Mouse (Mus musculus): ENCODE results near the gene St6galnac3. TPM values are rescaled to one million over a fixed set of nuclear protein-coding genes. Genes with fewer than 3 reads are reported as not detected.

St6galnac3 gene
- total RNA-seq, 1 experiment from 2014 or later = 17.1 TPM

DNA sequence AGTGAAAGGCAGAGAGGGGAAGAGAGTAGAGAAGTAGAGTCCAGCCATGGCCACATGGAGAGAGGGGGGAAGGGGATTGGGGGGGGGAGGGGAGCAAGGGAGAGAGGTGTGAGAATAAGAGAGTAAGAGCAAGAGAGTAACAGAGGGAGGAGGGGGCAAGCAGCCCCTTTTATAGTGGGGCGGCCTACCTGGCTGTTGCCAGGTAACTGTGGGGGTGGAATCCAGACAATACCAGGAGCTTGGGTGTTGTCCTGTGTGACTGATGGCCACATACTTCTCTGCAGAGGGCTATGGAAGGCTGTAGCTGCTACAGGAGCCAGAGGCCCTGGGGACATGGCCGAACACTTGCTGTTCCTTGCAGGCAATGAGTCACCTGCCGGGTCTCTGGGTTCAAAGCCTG is 360.6 kb downstream of the St6galnac3 start:
- no peak for ATAC-seq (replicated peaks; ENCODE audit: insufficient number of reproducible peaks, low FRiP score, low TSS enrichment, poor library complexity, severe bottlenecking)

DNA sequence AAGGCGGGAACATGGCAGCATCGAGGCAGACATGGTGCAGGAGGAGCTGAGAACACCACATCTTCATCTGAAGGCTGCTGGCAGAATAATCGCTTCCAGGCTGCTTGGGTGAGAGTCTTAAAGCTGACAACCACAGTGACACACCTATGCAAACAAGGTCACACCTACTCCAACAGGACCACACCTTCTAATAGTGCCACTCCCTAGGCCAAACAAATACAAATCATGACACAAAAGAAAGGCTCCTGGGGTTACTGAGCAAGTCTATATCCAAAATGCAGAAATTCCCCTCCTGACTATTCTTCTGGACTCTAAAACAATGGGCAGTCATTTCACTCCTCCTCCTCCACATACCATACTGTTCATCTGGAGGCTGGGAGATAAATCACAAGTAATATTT is 365.0 kb downstream of the St6galnac3 start:
- no peak for ATAC-seq (replicated peaks; ENCODE audit: insufficient number of reproducible peaks, low FRiP score, low TSS enrichment, poor library complexity, severe bottlenecking)

DNA sequence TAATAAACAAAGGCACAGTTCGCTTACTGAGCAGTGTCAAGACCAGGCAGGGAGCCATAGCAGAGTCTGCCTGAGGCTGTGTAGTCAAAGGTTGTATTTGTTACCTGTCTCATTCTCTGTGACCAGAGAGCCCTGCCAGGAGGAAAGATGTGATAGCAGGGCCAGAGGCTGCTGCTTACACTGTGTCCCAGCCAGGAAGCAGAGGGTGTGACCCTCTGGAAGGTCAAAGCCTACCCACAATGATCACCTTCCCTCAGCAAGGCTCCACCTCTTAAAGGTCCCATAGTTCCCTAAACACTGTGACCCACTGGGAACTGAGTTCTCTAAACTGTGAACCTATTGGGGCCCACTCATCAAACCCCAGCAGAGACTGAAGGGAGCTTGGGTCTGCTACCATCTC is 368.9 kb downstream of the St6galnac3 start:
- ATAC-seq (replicated peaks; ENCODE audit: insufficient number of reproducible peaks, low FRiP score, low TSS enrichment, poor library complexity, severe bottlenecking) = no peak

DNA sequence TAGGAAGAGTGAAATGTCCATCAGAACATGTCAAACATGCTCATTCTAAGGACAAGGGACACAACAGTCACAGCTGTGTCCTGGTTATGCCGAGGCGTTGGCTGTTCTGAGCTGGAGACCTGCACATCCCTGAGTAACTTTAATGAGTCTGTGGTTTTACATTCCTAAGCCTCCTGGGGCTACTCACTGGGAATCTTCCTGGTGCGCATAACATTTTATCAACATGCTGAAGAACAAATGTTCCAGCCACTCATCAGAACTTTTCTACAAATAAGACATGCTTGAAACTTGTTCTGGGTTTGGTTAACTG is 370.0 kb downstream of the St6galnac3 start:
- ATAC-seq (replicated peaks; ENCODE audit: insufficient number of reproducible peaks, low FRiP score, low TSS enrichment, poor library complexity, severe bottlenecking) = no peak

DNA sequence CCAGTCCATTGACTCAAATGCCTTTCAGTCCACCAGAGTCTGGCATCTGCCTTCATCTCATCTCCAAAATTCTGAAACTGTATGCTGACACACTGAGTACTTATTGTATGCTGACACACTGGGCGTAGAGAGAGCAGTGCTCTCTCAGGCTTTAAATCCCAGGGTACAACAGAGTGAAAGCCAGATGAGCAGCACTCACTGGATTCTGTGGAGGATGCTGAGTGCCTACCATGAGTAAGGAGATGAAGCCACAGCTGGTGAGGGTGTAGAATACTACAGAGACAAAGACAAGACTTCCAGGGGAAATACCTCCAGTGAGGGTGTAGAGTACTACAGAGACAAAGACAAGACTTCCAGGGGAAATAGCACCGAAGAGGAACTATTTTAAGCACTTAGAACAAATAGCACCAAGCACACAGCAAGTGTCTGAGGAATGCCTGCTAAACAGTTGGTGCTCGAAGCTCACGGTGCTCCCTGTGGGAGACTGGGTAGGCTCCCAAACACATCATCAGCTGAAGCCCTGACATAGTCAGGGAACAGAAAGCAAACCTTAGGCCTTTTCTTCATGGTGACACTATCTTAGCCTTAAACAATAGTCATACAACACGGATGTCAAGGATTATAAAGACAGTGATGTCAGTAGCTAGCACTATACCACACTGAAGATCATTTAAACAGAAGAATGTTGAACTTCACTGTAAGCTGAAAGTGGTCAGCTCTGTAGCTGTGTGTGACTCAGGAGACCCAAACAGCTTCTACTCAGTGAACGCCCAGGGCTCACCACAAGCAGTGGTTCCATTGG is 370.6 kb downstream of the St6galnac3 start:
- no peak for ATAC-seq (replicated peaks; ENCODE audit: insufficient number of reproducible peaks, low FRiP score, low TSS enrichment, poor library complexity, severe bottlenecking)

DNA sequence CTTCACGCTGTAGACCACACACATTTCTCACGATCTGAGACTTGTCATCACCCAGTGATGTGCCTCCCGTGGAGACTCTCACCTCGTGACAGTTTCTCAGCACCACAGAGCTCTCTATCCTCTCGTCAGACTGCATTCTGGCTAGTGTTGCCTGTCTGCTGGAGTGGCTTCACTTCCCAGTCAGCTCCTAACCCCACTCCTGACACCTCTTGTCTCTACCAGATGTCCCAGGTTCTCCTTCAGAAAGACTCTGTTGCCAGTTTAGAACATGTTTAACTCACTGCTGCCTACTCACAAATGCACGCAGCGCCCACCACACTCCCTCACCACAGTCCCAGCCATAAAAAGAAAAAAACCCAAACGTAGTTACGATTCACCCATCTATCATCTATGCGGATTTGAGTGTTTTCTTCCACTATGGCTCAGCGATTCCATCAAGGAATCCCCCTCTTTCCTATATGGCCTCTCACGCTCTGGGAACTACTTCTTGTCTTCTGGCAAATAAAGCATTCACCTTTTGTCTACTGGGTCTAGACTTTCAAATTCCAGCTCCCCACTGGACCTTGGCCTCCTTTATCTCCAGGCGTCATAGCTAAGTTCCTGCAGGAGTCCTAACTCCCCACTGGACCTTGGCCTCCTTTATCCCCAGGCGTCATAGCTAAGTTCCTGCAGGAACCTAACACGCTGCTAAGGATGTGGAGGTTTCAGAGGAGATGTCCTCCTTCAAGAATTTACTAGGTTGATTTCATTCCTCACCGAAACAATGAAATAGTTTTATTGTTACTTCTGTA is 371.5 kb downstream of the St6galnac3 start:
- no peak for ATAC-seq (replicated peaks; ENCODE audit: insufficient number of reproducible peaks, low FRiP score, low TSS enrichment, poor library complexity, severe bottlenecking)

DNA sequence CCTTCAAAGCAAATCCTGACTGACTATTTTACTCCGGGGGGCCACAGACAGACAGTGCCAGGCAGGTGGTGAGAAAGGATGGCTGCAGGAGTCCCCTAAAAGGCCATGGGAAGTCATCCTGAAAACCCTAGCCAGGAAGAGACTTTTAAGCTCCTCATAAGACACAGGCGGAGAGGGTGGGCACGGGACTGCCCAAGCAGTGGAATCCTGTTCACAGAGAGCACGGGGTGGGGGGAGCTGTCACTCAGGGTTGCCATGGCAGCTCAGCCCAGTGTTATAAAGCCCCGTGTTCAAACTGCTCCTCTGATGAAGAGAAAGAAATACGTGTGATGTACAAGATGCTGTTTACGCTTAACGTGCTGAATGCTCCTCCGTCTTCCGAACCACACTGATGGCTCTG is 375.0 kb downstream of the St6galnac3 start:
- no peak for ATAC-seq (replicated peaks; ENCODE audit: insufficient number of reproducible peaks, low FRiP score, low TSS enrichment, poor library complexity, severe bottlenecking)

DNA sequence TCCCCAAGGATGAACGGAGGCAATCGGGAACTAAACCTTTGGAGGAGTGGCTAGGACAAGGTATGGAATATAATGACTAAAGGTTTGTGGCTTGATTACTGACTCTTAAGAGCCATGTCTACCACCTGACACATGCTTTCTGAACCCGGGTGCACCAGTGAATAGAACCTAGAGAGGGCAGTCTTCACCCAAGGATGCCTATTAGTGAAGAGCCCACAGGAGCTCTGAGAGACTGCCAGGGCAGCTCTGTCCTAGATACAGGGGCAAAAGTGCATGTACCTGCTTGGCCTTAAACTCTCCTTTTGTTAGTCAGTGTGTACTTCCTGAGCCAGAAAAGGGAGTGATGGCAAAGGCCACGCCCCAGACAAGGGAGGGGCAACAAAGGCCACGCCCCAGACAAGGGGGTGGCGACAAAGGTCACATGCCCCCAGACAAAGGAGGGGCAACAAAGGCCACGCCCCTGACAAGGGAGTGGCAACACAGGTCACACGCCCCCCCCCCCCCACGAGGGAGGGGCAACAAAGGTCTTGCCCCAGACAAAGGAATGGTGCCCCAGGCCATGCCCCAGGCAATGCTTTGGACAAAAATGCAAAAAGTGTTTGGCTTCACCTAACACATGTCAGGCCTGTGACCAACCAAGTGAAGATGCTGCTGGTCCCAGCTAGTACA is 376.0 kb downstream of the St6galnac3 start:
- ATAC-seq (replicated peaks; ENCODE audit: insufficient number of reproducible peaks, low FRiP score, low TSS enrichment, poor library complexity, severe bottlenecking) = no peak

DNA sequence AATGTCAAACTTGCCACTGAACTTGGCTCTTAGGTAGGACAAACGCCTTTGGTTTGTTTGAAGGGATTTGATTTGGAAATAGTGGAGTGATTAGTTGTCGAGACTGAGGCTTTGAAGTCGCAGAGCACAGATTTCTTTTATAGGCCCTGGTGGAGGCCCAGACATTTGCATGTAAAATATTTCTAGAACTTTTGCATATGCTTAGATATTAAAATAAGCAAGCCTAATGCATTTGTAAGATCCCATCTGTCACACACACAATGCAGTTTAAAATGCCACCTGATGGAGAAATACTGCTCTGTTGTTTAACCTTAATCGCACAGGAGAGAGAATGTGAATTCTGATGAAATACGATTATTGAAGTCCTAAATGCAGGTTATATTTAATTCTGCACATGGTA is 380.0 kb downstream of the St6galnac3 start:
- ATAC-seq (replicated peaks; ENCODE audit: insufficient number of reproducible peaks, low FRiP score, low TSS enrichment, poor library complexity, severe bottlenecking) = no peak

DNA sequence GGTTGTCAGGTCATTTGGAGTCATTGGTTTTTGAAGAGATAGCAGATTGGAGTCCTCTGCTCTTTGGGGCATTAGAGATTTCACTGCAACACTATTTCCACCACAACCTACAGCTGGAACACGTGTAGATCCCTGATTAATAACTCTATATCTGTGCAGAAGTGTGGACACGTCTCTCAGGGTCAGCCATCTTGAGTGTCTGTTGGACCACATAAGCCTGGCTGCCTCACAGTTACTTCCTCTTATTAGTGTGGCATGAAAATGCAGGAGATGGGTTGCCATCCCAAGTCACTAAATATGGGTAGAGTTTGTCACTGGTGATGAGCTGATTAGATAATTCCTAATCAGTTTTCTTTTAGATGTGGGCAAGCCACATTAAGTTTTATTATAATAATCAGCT is 385.0 kb downstream of the St6galnac3 start:
- ATAC-seq (replicated peaks; ENCODE audit: insufficient number of reproducible peaks, low FRiP score, low TSS enrichment, poor library complexity, severe bottlenecking) = no peak

DNA sequence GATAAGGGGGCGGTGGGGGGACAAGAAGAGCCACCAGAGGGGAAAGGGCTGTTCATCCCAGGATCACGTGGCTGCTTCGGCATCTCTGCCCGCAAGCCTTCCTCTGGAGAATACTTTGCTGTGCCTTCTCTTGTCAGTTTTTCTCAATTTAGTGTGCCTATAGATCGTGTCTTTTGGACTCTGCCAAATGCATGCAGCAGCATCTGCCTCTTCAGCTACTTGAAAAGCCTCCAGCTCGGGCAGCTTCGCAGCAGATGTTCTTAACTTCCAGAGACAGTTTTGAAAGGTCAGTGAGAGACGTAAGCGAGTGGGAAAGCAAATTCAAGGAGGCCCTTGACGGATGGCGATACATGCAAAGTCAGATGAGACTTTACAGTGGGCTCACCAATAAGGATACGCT is 385.9 kb downstream of the St6galnac3 start:
- no peak for ATAC-seq (replicated peaks; ENCODE audit: insufficient number of reproducible peaks, low FRiP score, low TSS enrichment, poor library complexity, severe bottlenecking)

DNA sequence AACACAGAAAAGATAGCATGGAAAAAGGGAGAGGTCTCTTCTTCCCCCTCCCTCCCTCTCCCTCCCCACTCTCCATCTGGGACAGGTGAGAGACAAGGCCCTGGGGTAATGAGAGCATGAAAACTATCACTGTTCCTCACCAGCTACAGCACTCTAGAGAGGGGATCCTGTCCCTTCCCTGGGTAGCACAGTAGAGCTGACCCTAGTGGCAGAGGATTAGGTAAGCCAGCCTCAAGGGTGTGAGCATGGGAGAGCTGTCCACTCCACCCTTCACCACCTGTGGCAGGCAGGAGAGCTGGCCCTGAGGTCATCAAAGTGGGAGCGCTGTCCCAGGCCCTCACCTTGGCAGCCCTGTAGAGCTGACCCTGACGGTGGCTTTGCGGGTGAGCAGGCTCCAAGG is 387.2 kb downstream of the St6galnac3 start:
- 0 out of 2 replicates have a peak, but pooled peaks have one; percentile 27 for ATAC-seq (replicated peaks; ENCODE audit: insufficient number of reproducible peaks, low FRiP score, low TSS enrichment, poor library complexity, severe bottlenecking)

DNA sequence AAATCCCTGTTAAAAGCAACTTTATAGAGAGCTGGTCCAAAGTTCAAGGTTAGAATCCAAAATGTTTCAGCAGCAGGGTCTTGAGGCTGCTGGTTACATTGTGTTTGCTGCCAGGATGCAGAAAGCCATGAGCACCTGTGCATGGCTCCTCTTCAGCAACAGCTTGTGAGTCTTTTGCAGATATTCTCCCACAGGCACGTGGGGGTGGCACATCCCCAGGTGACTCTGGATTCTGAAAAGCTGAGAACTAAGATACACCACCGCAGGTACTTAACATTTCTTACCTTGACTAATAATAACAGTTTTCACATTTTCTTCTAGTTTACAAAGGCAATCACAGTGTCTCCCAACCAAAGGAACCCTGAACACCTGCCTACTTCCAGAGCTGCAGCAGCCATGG is 387.8 kb downstream of the St6galnac3 start:
- no peak for ATAC-seq (replicated peaks; ENCODE audit: insufficient number of reproducible peaks, low FRiP score, low TSS enrichment, poor library complexity, severe bottlenecking)

DNA sequence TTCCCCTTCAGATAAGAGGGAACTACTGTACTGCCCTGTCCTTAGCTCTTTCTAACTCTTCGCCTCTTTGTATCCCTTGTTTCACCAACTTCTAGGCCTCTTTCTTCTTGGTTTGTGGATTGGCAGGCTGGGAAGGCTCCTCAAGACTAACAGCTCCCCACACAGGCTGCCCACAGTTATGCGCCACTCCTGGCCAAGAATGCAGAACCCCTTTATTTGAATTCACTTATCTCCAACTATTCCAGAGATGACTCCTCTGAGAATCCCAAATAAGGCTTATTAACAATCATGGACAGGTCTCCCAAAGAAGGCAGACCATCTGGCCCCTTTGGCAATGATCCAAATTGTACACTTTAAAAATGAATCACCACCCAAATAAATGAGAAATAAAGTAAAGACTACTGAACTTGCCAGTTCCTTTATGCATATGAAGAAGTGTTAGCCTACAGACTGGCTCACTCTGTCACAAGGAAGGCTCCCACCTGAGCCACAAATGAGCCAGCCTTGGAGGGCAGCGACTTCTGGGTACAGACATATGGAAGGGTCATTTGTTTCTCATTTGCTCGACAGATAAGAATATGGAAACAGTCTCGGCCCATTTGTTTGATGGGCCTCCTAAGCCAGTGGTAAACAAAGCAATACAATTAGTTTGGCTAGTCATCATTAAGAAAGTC is 390.7 kb downstream of the St6galnac3 start:
- ATAC-seq (replicated peaks; ENCODE audit: insufficient number of reproducible peaks, low FRiP score, low TSS enrichment, poor library complexity, severe bottlenecking) = no peak

DNA sequence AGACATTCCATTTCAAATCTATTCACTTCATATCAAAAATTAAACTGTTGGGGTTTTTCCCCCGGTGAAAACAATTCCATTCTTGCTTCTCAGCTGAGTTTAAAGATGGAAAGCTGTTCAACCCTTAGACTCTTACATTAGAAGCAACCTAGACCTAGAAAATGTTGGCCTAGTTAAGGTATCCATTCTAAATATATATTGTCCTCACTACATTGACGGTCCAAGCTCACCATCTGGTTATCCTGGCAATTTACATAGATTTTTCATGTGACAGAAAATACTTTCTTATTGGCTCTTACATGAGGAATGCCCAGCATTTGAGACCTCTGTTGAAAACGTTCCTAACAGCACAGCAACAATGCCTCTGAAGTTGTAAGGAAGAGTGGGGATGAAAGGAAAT is 400.7 kb downstream of the St6galnac3 start:
- ATAC-seq (replicated peaks; ENCODE audit: insufficient number of reproducible peaks, low FRiP score, low TSS enrichment, poor library complexity, severe bottlenecking) = no peak

DNA sequence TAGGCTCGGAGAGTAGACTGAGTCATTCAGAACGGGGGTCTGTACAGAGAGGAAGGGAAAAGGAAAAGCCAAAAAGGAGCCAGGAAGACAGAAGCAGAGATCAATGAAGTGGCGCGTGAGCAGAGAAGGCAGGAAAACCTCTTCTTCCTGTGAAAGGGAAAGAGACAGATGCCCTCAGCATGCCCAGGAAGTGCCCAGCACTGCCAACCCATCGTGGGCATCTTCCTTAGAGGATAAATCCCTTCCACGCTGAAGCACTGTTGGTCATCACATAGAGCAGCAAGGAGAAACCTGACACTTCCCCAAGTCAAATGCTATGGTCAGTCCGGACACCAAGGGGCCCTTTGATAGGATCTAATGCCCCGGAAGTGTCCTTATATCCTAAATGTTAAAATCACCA is 401.5 kb downstream of the St6galnac3 start:
- no peak for ATAC-seq (replicated peaks; ENCODE audit: insufficient number of reproducible peaks, low FRiP score, low TSS enrichment, poor library complexity, severe bottlenecking)

DNA sequence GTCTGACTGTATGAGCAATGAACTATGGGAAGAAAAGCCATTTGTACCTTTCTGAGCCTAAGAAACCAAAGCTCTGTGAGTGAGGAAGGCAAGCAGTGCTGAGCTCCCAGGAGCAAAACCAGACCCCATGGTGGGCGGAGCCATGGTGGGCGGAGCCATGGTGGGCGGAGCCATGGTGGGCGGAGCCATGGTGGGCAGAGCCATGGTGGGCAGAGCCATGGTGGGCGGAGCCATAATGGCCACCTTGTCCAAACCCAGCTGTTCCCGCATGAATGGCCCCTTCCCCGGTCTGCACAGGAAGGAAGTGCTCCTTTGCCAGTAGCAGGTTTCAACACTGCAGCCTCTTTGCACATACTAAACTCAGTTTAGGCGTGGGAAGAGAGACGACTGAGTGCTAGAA is 411.4 kb downstream of the St6galnac3 start:
- ATAC-seq (replicated peaks; ENCODE audit: insufficient number of reproducible peaks, low FRiP score, low TSS enrichment, poor library complexity, severe bottlenecking) = no peak

DNA sequence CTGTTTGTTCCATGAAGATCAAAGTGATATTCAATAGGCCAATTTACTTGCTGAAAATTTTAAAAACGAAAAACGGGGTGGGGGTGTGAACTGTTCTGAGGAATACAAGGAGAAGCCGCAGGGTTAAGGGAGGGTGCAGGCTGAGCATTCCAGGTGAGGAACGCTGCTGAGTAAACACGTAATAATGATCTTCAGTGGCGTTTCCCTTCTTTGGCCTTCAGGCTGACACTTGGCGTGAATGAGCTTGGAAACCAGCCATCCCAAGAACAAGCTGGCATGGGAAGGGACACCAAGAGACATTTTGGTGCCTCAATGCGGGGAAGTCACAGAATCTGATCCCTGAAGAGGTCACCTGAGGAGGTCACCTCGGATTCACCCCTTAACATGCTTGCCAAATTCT is 411.8 kb downstream of the St6galnac3 start:
- no peak for ATAC-seq (replicated peaks; ENCODE audit: insufficient number of reproducible peaks, low FRiP score, low TSS enrichment, poor library complexity, severe bottlenecking)

DNA sequence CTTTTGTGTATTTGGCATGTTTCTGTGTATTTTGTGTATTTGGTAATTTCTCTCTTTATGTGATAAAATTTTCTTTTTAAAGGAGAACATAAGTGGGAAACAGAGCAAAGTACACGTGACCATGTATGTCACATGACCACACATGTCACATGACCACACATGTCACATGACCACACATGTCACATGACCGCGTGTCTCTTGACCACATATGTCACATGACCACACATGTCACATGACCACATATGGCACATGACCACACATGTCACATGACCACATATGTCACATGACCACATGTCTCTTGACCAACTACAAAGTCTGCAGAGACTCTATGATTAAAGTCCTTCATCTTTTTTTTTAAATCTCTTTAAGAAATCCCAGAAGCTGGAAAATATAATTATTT is 413.0 kb downstream of the St6galnac3 start:
- ATAC-seq (replicated peaks; ENCODE audit: insufficient number of reproducible peaks, low FRiP score, low TSS enrichment, poor library complexity, severe bottlenecking) = no peak

Measured in monocyte, adult 5-6 weeks (primary cell).